ENCODE assay signal across 21 mouse cellular contexts in genomic region chr4:108904076-108904475, GRCm38 (mm10). TPM values are rescaled to one million over a fixed set of nuclear protein-coding genes. Genes with fewer than 3 reads are reported as not detected.
"Had no signal": no experiment of that assay in that cellular context is flagged by ENCODE, and none has a peak within 500 bp of the region (broad histone marks: within the 10 kb centered on the region; RNA-seq: fewer than 3 reads in every experiment).

No protein-coding gene starts in this region.

- H3K9me3 ChIP-seq: lung, embryonic 15.5 days; midbrain, embryonic 10.5 days; midbrain, embryonic 12.5 days; neural tube, embryonic 13.5 days; neural tube, embryonic 15.5 days had no signal

- H3K27ac ChIP-seq: lung, embryonic 15.5 days; midbrain, embryonic 10.5 days; midbrain, embryonic 12.5 days; neural tube, embryonic 13.5 days; neural tube, embryonic 15.5 days had no signal

- H3K4me2 ChIP-seq: lung, embryonic 15.5 days; midbrain, embryonic 12.5 days; neural tube, embryonic 13.5 days; neural tube, embryonic 15.5 days had no signal

- H3K4me3 ChIP-seq: lung, embryonic 15.5 days; midbrain, embryonic 10.5 days; midbrain, embryonic 12.5 days; myocyte; neural tube, embryonic 13.5 days; neural tube, embryonic 15.5 days had no signal

- H3K27me3 ChIP-seq: lung, embryonic 15.5 days; midbrain, embryonic 12.5 days; neural tube, embryonic 13.5 days; neural tube, embryonic 15.5 days had no signal

- H3K4me1 ChIP-seq: lung, embryonic 15.5 days; neural tube, embryonic 15.5 days had no signal

- DNase-seq: liver, postnatal 0 days; lung, adult 2 months; lung, postnatal 4 days; midbrain, embryonic 14.5 days; retina, postnatal 1 day; right cerebral cortex, adult 18-20 months; right cerebral cortex, postnatal 25 days; right cerebral cortex, postnatal 4 days; spleen, adult 18-20 months; thymus, adult 18-20 months; thymus, postnatal 14 days; thymus, postnatal 36 days had no signal

- H3K36me3 ChIP-seq: lung, embryonic 15.5 days; midbrain, embryonic 10.5 days; midbrain, embryonic 12.5 days; neural tube, embryonic 13.5 days; neural tube, embryonic 15.5 days had no signal

- H3K9ac ChIP-seq: liver, postnatal 0 days; lung, embryonic 15.5 days; midbrain, embryonic 12.5 days; neural tube, embryonic 13.5 days; neural tube, embryonic 15.5 days had no signal

- ATAC-seq: liver, postnatal 0 days; lung, postnatal 0 days; midbrain, embryonic 16.5 days had no signal

RNA-seq across cellular contexts. Expression of gene Rab3b, which starts 25.2 kb away (rescaled TPM):
- total RNA-seq: megakaryocyte-erythroid progenitor cell, adult 5-6 weeks had no signal
